Mouse (Mus musculus) heart, adult 18-20 months (tissue): ENCODE results near the gene Ispd. TPM values are rescaled to one million over a fixed set of nuclear protein-coding genes. Genes with fewer than 3 reads are reported as not detected.
"Not testable (repeated sequence)": the region's sequence is repeated elsewhere in the genome, so short reads cannot be mapped to it uniquely, and the experiment has no call there.

ENCODE experiments used
- DNase-seq, 2 experiments: peaks; one replicate each; pipeline ENCODE4 v3.0.0; 2021 to 2022; ENCODE audit warnings: mixed read lengths in 1 of 2
- long read RNA-seq, 2 experiments: library from polyadenylated mRNA; stranded (forward); transcript quantifications; one replicate each; pipeline ENCODE4 v2.0.0; 2021
- total RNA-seq, 2 experiments: library from RNA; stranded (reverse); gene quantifications; 2 replicates each; pipeline ENCODE4 v1.2.3; 2021

Ispd gene
- total RNA-seq: 1 to 10 TPM; 4.9 to 5.7 TPM
- long read RNA-seq, experiment 1, partial matches to known transcripts: 0 of 6 reads
- long read RNA-seq, experiment 1, other reads (novel, unspliced or antisense): 0 of 6 reads
- long read RNA-seq, experiment 2, partial matches to known transcripts: 0 of 5 reads
- long read RNA-seq, experiment 2, other reads (novel, unspliced or antisense): 0 of 5 reads

DNA sequence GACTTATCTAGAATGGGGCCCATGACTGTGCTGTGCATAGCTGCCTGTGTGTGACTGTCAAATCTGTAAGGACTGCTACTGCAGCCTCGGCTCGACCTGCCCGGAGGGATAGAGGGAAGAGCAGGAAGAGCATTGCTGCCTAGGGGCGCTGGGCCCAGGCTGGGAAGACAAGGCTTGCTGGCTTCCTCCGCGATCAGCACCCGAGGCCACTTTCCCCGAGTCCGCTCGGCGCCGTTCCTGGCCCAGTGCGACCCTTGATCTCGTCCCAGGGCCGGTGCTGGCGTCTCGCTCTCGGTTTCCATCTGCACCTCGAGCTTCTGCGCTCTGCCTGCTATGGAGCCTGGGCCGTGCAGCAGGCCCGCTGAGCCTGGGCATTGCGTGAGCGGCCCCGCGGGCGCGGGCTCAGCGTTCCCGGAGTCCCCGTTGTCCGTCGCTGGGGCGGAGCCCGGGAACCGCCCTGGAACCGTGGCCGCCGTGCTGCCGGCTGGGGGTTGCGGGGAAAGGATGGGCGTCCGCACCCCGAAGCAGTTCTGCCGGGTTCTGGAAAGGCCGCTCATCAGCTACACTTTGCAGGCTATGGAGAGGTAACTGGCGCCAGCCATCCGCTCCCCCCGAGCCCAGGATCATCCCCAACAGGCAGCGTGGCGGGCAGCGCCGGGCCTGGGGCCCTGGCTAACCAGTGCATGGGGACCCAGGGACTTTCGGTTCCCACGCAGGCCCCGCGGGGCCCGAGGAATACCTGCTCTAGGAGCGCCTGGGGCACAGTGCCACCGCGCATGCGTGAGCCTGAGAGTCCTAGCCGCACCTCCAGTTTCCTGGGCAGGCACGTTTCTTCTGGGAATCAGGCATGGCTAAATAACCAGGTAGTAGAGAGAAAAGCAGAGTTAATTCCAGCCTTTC is at the start of gene Ispd, which contains the start of gene D630036H23Rik:
Ispd (plus strand) TSS at position 10 of the 900 bp plus-strand sequence.
D630036H23Rik (minus strand) TSS at position 741 of the 900 bp plus-strand sequence.
- peak; percentile 91 for DNase-seq

DNA sequence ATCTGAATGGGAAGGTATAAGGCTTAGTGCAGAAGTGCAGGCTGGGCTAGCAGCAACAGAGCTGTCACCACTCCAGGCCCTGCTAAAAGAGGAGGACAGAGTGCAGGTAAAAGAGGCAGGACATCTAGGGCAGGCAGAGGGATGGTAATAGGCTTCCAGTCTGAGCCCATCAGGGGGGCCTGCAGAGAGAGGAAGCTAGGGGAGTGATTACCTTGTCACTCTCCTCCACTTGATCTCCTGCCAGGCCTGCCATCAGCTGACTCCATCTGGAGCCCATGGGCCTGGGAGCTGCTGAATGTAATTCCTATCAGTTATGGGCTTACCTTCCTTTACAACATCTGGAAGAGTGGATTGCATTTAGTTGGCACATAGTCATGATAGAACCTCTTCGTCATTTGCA is 48.6 kb upstream of the Ispd start:
- DNase-seq: no peak

- no peak for DNase-seq
Observed at GRCm38 (mm10) chr12:36333837-36334281, 47.4 kb upstream of the Ispd start.

- no peak for DNase-seq
Observed at GRCm38 (mm10) chr12:36344131-36344530, 37.1 kb upstream of the Ispd start.

- DNase-seq: no peak
Observed at GRCm38 (mm10) chr12:36360064-36360463, 21.2 kb upstream of the Ispd start.

- DNase-seq: no peak
Observed at GRCm38 (mm10) chr12:36360693-36361092, 20.6 kb upstream of the Ispd start.

DNA sequence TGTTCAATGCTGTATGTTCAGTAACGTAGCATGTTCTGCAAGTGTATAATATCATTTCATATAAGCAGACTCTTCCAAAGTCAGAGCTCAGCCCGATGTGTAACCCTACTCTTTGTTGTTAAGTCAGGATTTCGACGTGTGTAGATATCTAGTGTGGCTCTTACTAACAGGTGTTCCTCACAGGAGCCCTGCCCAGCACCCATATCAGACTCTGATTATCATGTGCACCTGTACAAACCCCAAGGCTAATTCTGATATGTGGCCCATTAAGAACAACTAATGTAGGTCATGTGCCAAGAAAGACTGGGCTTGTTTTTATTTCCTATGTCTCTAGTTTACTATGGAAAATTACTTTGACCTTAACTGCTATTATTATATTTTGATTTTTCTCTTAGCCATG is 17.2 kb upstream of the Ispd start:
- DNase-seq: no peak

- no peak for DNase-seq
Observed at GRCm38 (mm10) chr12:36373237-36373998, 7.8 kb upstream of the Ispd start.

DNA sequence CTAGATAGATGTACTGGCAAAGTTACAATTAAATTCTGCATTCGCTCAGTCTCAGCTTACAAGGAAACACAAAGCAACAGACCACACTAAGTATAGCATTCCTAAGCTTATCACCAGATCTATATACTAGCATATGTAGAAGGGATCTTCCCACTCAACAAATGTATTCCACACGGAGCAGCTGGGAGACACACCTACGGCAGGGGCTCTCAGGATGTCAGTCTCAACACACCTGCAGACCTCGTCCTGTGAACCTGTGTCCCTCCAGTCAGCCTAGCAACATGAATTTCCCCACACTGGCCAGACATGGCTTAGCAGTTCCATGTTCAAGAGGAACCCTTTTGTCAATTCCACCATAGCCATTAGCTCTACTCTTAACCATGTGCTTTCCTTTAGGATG is 4.9 kb upstream of the Ispd start:
- DNase-seq: not testable (repeated sequence)

GRCm38 (mm10) chr12:36380254-36380653 is 996 bp upstream of the Ispd start:
- no peak for DNase-seq

DNA sequence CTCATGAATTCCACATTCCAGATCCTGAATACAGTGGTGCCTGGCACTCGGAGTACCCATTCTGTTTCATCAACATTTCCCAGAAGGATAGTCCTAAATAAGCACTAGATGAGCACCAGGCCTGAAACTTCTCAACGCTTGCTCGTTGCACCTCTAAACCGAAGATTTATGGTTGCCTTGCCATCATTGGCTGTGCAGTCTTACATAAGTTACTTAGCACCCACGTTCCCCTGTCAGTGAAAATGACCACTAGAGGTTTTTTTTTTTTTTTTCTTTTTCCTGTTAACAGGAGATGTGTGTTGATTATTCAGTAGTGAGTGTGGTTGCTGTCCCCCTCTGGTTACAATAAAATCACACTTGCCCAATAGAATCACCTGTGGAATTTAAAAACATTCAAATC is 444 bp upstream of the Ispd start:
- DNase-seq: peak in 1 of 2 experiments; percentile 11

DNA sequence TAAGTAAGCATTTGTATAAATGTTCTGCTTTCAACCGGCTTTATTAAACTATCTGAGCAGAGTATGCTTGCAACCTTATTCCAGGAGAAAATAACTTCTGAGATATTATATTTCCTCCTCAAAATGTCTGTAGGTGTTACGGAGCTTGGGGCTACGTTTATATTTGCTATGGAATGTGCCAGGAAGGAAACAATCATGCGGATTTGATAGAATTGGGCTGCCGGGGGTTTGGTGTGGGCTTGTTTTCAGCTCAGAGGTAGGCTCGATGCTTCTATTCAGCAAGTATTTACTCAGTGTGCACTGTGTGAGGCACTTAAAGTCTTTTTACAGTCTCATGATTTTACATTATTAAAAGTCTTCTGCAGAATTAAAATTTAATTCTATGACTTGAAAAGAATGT is 4.1 kb downstream of the Ispd start:
- DNase-seq: no peak

DNA sequence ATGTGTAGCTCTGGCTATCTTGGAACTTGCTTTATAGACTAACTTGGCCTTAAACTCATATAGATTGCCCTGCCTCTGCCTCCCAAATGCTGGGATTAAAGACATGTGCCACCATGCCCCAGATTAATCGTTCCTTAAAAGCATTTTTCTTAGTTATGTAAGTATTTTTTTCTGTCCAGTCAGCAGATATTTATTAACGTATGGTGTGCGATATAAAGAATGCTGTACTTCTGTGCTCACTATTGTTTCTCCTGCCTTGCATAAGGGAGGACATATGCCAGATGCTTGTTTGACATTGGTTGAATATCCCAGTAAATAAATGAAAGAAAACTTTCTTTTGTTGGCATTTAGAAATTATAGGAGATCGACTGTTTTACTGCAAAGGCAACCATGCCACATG is 5.7 kb downstream of the Ispd start:
- no peak for DNase-seq

DNA sequence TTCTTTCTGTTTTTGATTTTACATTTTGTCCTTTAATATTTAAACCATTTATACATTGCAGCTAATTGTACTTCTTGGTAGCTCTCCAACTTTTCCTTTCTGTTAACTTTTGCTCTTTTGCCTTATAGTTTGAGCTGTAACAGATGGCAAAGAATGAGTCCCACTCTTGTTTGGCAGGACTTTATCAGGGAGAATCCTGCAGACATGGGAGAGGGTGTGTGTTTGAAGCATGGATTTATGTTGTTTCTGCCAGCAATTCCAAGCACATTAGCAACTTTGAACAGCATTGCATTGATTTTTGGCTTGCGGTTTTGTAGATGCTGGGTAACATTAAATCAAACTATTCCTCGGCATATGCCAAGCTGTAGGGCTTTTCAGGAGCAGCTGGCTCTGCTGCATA is 13.9 kb downstream of the Ispd start:
- no peak for DNase-seq

GRCm38 (mm10) chr12:36423677-36424076 is 42.4 kb downstream of the Ispd start:
- no peak for DNase-seq

- DNase-seq: no peak
Observed at GRCm38 (mm10) chr12:36425258-36425657, 44.0 kb downstream of the Ispd start.

GRCm38 (mm10) chr12:36426163-36427045 is 45.2 kb downstream of the Ispd start:
- no peak for DNase-seq

GRCm38 (mm10) chr12:36436956-36437355 is 55.7 kb downstream of the Ispd start:
- no peak for DNase-seq

DNA sequence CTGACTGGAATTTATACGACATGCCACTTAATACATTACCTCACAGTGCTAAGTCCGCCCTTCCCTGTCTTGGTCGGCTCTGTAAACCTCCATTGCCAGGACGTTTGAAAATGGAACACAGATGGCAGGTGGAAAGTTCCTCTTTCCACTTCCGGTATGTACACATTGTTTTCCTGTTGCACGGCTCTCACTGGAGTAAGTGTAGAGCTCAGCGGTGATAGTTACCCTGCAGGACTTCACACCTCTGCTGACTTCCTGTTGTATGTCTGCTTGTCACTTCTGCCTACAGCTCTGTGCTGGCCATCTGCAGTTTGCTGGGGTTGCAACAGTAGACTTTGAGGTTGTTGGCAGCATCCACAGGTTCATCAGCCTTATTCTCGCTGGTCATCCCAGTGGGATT is 58.1 kb downstream of the Ispd start:
- no peak for DNase-seq

- DNase-seq: no peak
Observed at GRCm38 (mm10) chr12:36456002-36456401, 74.8 kb downstream of the Ispd start.

GRCm38 (mm10) chr12:36457726-36458125 is 76.5 kb downstream of the Ispd start:
- DNase-seq: no peak
